Mouse (Mus musculus) limb, embryonic 14.5 days (tissue): ENCODE measurements around the gene 1700014D04Rik. TPM values are rescaled to one million over a fixed set of nuclear protein-coding genes. Genes with fewer than 3 reads are reported as not detected.
A peak's percentile ranks its signal among the peaks of the same experiment; 100 is the strongest.

Experiments used
- ATAC-seq: fragments of 200-750 bp; cut with Nextera tagmentation; 2 replicates; pipeline ENCODE4 v1.8.0; 2017; ENCODE audit warnings: low read depth, moderate number of reproducible peaks, moderate TSS enrichment; ENCODE audit not compliant: low FRiP score
- DNase-seq: peaks from one replicate; pipeline ENCODE4 v3.0.0-alpha.2; 2015; ENCODE audit warnings: low spot score
- H3K27ac ChIP-seq: fragments of 300-500 bp; sonication (generic); replicated peaks from 2 replicates; pipeline ENCODE4 v1.5.1; 2014; ENCODE audit warnings: low read depth, mild to moderate bottlenecking, low read length, moderate library complexity, mixed read lengths
- H3K27me3 ChIP-seq: fragments of 300-500 bp; sonication (generic); 2 replicates; pipeline ENCODE4 v1.6.1; 2014; ENCODE audit warnings: low read length, mixed read lengths; ENCODE audit not compliant: control insufficient read depth, insufficient read depth
- H3K36me3 ChIP-seq: fragments of 300-500 bp; sonication (generic); 2 replicates; pipeline ENCODE4 v1.6.1; 2014; ENCODE audit warnings: mild to moderate bottlenecking, low read length, moderate library complexity, mixed read lengths; ENCODE audit not compliant: control insufficient read depth, insufficient read depth
- H3K4me1 ChIP-seq: fragments of 300-500 bp; sonication (generic); 2 replicates; pipeline ENCODE4 v1.6.1; 2014; ENCODE audit warnings: antibody characterized with exemption, low read length, mixed read lengths; ENCODE audit not compliant: control insufficient read depth, insufficient read depth
- H3K4me2 ChIP-seq: fragments of 300-500 bp; sonication (generic); replicated peaks from 2 replicates; pipeline ENCODE4 v1.6.1; 2014; ENCODE audit warnings: low read depth, mild to moderate bottlenecking, low read length, moderate library complexity; ENCODE audit not compliant: severe bottlenecking
- H3K4me3 ChIP-seq: fragments of 300-500 bp; sonication (generic); replicated peaks from 2 replicates; pipeline ENCODE4 v1.5.1; 2014; ENCODE audit warnings: low read length
- H3K9ac ChIP-seq: fragments of 300-500 bp; sonication (generic); 2 replicates; pipeline ENCODE4 v1.6.1; 2014; ENCODE audit warnings: mild to moderate bottlenecking, low read depth, low read length, moderate library complexity; ENCODE audit not compliant: severe bottlenecking
- H3K9me3 ChIP-seq: fragments of 300-500 bp; sonication (generic); 2 replicates; pipeline ENCODE4 v1.6.1; 2016; ENCODE audit warnings: low read length; ENCODE audit not compliant: control insufficient read depth
- POLR2A ChIP-seq: fragments of 200-500 bp; IDR thresholded peaks from 2 replicates; pipeline ENCODE4 v1.8.0; 2012; ENCODE audit warnings: inconsistent platforms, mild to moderate bottlenecking, moderate library complexity, borderline replicate concordance; ENCODE audit not compliant: insufficient read depth, insufficient read length; ENCODE audit errors: extremely low read depth
- WGBS: fragments of 180-500 bp; shearing (Covaris S2); extraction: QIAGEN DNeasy Blood & Tissue Kit; methylation state at CpG from one replicate; pipeline ENCODE4 v1.1.7; 2014; 5-methylcytosine and 5-hydroxymethylcytosine counted together
- polyA plus RNA-seq, 2 experiments: library from polyadenylated mRNA; depleted of rRNA in 1 of 2; stranded (reverse) in 1 of 2; unstranded in 1 of 2; fragments of >200 nt; fragmentation: Nextera tagmentation in 1 of 2; extraction: Ambion mirVana in 1 of 2; gene quantifications; 2 replicates each; pipeline versions ENCODE4 v1.2.1 to v1.2.3; 2012 to 2014

The 1700014D04Rik gene
- polyA plus RNA-seq, 2 experiments: 0.05 TPM; not detected in 1

DNA sequence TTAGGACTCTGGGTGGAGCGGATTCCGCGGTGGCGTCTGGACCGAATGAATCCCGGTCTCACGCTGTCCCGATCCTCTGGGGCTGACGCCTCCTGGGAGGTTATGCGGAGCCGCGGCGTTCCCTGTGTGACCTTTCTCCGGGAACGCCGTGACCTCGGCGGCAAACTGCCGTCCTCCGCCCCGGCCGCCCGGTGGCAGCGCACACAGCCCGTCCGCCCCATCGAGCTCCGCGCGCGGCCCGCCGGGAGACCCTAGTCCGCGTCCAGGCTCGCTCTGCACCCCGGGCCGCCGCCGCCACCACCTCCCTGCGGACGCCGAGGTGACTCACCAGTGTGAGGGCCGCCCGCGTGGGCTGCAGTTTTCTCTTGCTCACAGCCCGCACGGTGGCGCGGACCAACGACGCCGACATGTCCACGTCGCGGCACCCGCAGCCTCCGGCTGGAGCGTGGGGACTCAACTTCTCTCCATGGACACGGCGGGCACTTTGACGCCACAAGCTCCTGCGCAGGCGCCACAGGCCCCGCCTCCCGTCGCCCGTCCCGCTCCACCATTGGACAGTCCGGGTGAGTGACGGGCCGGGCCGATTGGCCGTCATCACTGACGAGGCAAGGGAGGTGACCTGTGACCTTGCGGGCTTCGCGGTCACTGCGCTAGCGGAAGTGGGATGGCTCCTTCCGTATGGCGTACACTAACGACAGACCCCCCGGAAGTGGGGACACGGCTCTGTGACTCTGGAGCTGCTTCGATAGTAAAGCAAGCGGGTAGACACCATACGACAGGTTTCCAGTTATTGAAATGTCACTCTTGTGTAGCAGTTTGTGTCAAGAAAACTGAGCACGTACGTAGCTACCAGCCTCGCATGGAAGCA lies 23.0 kb upstream of the 1700014D04Rik start, which contains the start of gene Isca1:
TSS of gene Isca1 (minus strand) at position 515 of the 868 bp plus-strand sequence.
- H3K4me2 ChIP-seq: peak within 1 kb of the TSS; percentile 86
- peak; percentile 96 for DNase-seq
- peak; percentile 96 for ATAC-seq
- peaks cover 36% of the 10 kb centered on the region for H3K4me1 ChIP-seq
- peak within 1 kb of the TSS; percentile 98 for H3K27ac ChIP-seq
- under 1% methylated on average over 78 of the region's 91 CpGs for whole genome bisulfite sequencing
- H3K9me3 ChIP-seq: no peaks in the 10 kb centered on the region
- TF ChIP-seq POLR2A: 0 out of 2 replicates have a peak, but pooled peaks have one; percentile 12
- H3K36me3 ChIP-seq: peaks cover 25% of the 10 kb centered on the region
- no peaks in the 10 kb centered on the region for H3K27me3 ChIP-seq
- H3K4me3 ChIP-seq: peak within 1 kb of the TSS; percentile 86
- H3K9ac ChIP-seq: peak within 1 kb of the TSS; percentile 88

DNA sequence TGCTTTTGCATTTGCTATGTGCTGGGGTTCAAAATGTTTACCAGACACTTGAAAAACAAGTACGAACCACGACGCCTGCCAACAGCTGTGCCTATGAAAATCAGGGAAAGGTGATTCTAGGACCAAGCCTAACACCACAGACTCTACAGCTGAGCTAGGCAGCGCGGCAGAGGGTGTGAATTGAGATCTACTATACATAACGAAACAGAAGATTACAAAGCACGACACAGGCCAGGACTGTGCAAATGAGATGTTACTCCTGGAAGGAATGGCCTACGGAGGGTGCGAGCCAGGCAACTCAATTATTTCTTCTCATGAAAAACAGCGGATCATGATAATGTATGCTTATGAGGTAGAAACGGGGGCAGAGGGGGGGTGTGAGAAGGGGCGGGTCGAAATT lies 22.0 kb upstream of the 1700014D04Rik start:
- Histone ChIP-seq H3K36me3 (peaks cover 21% of the 10 kb centered on the region), H3K9me3 (no peaks in the 10 kb centered on the region), H3K9ac (peak overlapping the region; percentile 88), H3K27me3 (no peaks in the 10 kb centered on the region), H3K27ac (no peak overlapping the region), H3K4me3 (peak overlapping the region; percentile 86), H3K4me1 (peaks cover 36% of the 10 kb centered on the region), H3K4me2 (peak overlapping the region; percentile 86)
- DNase-seq: no peak
- 32% methylated on average over 13 of the region's 13 CpGs for WGBS
- no peak for ATAC-seq
- no peak for TF ChIP-seq POLR2A

DNA sequence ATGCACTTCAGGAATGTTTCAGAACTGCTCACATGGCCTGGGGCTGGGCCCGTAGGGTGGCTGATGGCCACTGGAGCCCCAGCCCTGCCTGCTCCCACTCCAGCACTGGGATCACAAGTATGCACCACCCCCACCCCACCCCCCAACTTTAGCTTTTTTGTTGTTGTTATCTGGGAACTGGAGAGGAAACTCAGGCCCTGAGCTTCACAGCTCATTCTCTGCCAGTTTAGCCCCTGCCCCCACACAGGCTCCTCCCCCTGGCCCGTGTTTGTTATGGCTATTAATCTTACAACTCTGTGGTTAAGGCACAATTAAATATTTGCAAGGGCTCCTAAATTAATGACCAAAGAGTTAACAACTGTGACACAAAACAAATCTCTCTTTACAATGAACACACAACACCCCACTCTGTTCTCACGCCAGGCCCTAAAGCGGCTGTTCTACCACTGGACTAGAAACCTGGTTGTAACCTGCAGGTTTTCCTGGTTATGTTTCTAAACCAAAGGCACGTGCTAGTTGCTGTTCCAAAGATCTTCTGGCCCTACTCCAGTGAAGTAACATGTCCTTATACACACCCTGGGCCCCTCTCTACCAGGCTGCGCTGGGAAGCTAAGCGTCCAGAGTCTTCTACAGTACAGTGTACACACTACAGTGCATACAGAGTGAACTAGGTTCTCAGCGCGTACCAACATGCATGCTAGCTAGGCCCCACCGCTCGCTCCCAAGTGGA lies 20.4 kb upstream of the 1700014D04Rik start:
- Histone ChIP-seq H3K9ac (peak overlapping the region; percentile 28; the same call in 1 of the 2 replicates), H3K36me3 (peaks cover 17% of the 10 kb centered on the region), H3K27ac (no peak overlapping the region), H3K4me3 (no peak overlapping the region), H3K4me1 (peaks cover 36% of the 10 kb centered on the region), H3K4me2 (peak overlapping the region; percentile 26; the same call in 1 of the 2 replicates), H3K9me3 (no peaks in the 10 kb centered on the region), H3K27me3 (no peaks in the 10 kb centered on the region)
- 61% methylated on average over 11 of the region's 11 CpGs for WGBS
- no peak for ATAC-seq
- no peak for DNase-seq
- TF ChIP-seq POLR2A: no peak

DNA sequence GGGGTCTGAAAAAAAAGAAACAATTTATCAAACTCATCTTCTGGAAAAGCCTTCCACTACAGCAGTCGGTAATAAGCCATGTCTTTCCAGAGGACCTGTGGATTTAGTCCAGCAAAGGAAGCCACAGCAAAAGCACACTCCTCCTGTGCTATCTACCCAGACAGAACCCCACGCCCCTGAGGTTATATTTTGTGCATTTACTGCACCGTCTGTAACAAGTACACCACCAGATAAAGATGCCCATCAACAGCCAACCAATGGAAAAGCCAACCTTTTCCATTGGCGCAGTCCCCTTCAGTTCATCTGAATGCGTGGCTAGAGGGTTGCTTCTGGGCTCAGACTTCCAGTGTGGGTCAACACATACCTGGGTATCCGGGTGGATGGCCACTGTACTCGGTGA lies 16.2 kb upstream of the 1700014D04Rik start:
- Histone ChIP-seq H3K4me2 (no peak overlapping the region), H3K4me1 (peaks cover 19% of the 10 kb centered on the region), H3K9me3 (no peaks in the 10 kb centered on the region), H3K4me3 (no peak overlapping the region), H3K27ac (no peak overlapping the region), H3K36me3 (peaks cover 49% of the 10 kb centered on the region), H3K9ac (no peak overlapping the region), H3K27me3 (no peaks in the 10 kb centered on the region)
- WGBS: 92% methylated on average over 7 of the region's 7 CpGs
- no peak for ATAC-seq
- DNase-seq: no peak
- no peak for TF ChIP-seq POLR2A

DNA sequence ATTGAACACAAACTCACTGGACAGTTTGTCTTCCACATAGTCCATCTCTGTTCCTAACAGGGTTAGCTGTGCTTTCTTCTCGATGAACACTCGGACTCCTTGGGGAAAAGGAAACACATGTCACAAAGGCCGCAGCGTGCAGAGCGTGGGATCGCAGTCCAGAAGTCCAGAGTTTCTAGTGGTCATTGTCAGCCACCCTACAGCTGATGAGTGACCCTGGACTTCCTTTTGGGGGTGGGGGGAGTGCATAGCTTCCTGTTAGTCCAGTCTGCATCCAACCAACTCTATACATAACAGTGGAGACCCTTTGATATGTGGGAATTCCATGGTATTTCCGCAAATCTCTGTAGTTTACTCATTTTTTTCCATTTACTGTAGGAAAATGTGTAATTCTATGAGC lies 10.4 kb upstream of the 1700014D04Rik start:
- H3K27ac ChIP-seq: no peak overlapping the region
- no peaks in the 10 kb centered on the region for H3K4me1 ChIP-seq
- H3K27me3 ChIP-seq: no peaks in the 10 kb centered on the region
- no peak for TF ChIP-seq POLR2A
- WGBS: 90% methylated on average over 7 of the region's 7 CpGs
- no peak overlapping the region for H3K4me2 ChIP-seq
- ATAC-seq (no peak), DNase-seq (no peak)
- H3K4me3 ChIP-seq: no peak overlapping the region
- H3K9ac ChIP-seq: no peak overlapping the region
- H3K9me3 ChIP-seq: no peaks in the 10 kb centered on the region
- H3K36me3 ChIP-seq: peaks cover 59% of the 10 kb centered on the region
